Mouse (Mus musculus): ENCODE measurements around the gene Alg12. TPM values are rescaled to one million over a fixed set of nuclear protein-coding genes. Genes with fewer than 3 reads are reported as not detected.
"Not testable (repeated sequence)": the region's sequence is repeated elsewhere in the genome, so short reads cannot be mapped to it uniquely, and the experiment has no call there.

Alg12 gene
- total RNA-seq, 2 experiments from 2014 or later: 3.5 to 5.2 TPM

GRCm38 (mm10) chr15:88792140-88792850 lies 26.8 kb downstream of the Alg12 start:
- no peak for DNase-seq

GRCm38 (mm10) chr15:88774630-88775029 lies 44.5 kb downstream of the Alg12 start:
- DNase-seq: not testable (repeated sequence)

DNA sequence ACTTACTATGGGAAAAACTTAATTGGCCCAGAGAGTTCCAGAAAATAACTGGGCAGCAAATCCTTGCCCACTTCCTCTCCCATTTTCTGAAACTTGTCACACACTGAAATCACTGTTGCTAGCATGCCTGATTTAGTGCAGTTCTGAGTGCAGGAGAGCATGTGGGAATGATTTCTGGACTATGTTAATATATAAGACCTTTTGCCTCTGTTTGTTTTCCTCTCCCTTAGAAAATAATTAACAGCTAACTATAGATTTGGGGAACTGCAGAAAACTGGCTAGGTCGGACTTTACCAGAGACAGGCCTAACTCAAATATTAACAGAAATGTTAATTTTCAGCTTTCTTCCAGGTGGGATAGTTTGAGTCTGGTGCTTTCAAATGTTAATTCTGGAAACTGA lies 50.6 kb downstream of the Alg12 start:
- DNase-seq: no peak

DNA sequence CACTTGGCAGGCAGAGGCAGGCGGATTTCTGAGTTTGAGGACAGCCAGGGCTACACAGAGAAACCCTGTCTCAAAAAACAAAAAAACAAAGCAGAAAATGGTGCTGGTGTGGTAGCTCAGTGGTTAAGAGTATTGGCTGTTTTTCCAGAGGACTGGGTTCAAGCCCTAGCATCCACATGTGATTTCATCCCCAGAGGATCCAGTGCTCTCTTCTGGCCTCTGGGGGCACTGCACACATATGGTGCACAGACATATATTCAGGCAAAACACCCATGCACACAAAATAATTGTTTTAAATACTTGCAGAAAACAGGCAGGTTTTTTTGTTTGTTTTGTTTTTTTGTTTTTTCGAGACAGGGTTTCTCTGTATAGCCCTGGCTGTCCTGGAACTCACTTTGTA lies 53.0 kb downstream of the Alg12 start:
- not testable (repeated sequence) for DNase-seq

- DNase-seq: no peak
These were observed 57.6 kb downstream of the Alg12 start for GRCm38 (mm10) chr15:88761551-88761950.

DNA sequence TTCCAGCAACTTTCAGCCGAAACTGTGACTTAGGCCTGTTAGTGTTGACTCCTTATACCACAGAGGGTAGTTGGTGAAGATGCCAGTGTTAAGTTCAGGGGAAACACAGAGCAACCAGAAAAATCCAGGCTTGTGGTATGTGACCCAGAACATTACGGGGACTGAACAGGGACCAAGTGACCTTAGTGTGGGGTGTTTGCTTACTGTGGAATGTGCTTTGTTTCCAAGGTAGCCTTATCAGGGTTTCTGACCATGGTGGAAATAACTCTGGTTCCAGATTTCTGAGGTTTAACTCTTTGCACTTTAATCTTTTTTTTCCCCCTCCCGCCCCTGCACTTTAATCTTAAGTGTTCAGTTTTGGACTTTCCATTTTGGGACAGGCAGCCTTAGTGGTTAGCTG lies 61.1 kb downstream of the Alg12 start:
- no peak for DNase-seq

DNA sequence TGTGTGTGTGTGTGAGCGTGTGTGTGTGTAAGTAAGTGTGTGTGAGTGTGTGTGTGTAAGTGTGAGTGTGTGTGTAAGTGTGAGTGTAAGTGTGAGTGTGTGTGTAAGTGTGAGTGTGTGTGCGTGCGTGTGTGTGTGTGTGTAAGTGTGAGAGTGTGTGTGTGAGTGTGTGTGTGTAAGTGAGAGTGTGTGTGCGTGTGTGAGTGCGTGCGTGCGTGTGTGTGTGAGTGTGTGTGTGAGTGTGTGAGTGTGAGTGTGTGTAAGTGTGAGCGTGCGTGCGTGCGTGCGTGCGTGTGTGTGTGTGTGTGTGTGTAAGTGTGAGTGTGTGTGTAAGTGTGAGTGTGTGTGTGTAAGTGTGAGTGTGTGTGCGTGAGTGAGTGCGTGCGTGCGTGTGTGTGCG lies 63.4 kb downstream of the Alg12 start:
- no peak for DNase-seq

Other genes starting within 250 kb of the Alg12 start
- gene Zdhhc25, start 219.0 kb downstream of the Alg12 start, total RNA-seq (2021): not detected
- gene Brd1, start 85.1 kb downstream of the Alg12 start, total RNA-seq (2021): 10 to 100 TPM; 20.9 to 21.6 TPM
- 10 to 100 TPM in 1 of 2 experiments, 1 to 10 TPM in 1; 9.0 to 11.3 TPM for gene Zbed4, start 67.7 kb downstream of the Alg12 start, total RNA-seq (2021)
- 1 to 10 TPM; 9.8 to 9.9 TPM for gene Creld2, start 328 bp upstream of the Alg12 start, total RNA-seq (2021)
- gene Pim3, start 42.9 kb upstream of the Alg12 start, total RNA-seq (2021): 10 to 100 TPM; 20.6 to 22.2 TPM
- gene Ttll8, start 135.1 kb upstream of the Alg12 start, total RNA-seq (2021): not detected
- gene Mlc1, start 159.7 kb upstream of the Alg12 start, total RNA-seq (2021): under 1 TPM in 1 of 2 experiments, not detected in 1; 0.10 TPM
- not detected for gene Mov10l1, start 163.6 kb upstream of the Alg12 start, total RNA-seq (2021)
- gene Panx2, start 240.4 kb upstream of the Alg12 start, total RNA-seq (2021): not detected

All from gastrocnemius, postnatal 25 days (tissue).